Mouse (Mus musculus) limb, embryonic 14.5 days (tissue): ENCODE measurements around the gene Ssh3. TPM values are rescaled to one million over a fixed set of nuclear protein-coding genes. Genes with fewer than 3 reads are reported as not detected.

Experiments used
- ATAC-seq: fragments of 200-750 bp; cut with Nextera tagmentation; 2 replicates; pipeline ENCODE4 v1.8.0; 2017; ENCODE audit warnings: low read depth, moderate number of reproducible peaks, moderate TSS enrichment; ENCODE audit not compliant: low FRiP score
- DNase-seq: peaks from one replicate; pipeline ENCODE4 v3.0.0-alpha.2; 2015; ENCODE audit warnings: low spot score
- H3K27ac ChIP-seq: fragments of 300-500 bp; sonication (generic); replicated peaks from 2 replicates; pipeline ENCODE4 v1.5.1; 2014; ENCODE audit warnings: low read depth, mild to moderate bottlenecking, low read length, moderate library complexity, mixed read lengths
- H3K27me3 ChIP-seq: fragments of 300-500 bp; sonication (generic); 2 replicates; pipeline ENCODE4 v1.6.1; 2014; ENCODE audit warnings: low read length, mixed read lengths; ENCODE audit not compliant: control insufficient read depth, insufficient read depth
- H3K36me3 ChIP-seq: fragments of 300-500 bp; sonication (generic); 2 replicates; pipeline ENCODE4 v1.6.1; 2014; ENCODE audit warnings: mild to moderate bottlenecking, low read length, moderate library complexity, mixed read lengths; ENCODE audit not compliant: control insufficient read depth, insufficient read depth
- H3K4me1 ChIP-seq: fragments of 300-500 bp; sonication (generic); 2 replicates; pipeline ENCODE4 v1.6.1; 2014; ENCODE audit warnings: antibody characterized with exemption, low read length, mixed read lengths; ENCODE audit not compliant: control insufficient read depth, insufficient read depth
- H3K4me2 ChIP-seq: fragments of 300-500 bp; sonication (generic); replicated peaks from 2 replicates; pipeline ENCODE4 v1.6.1; 2014; ENCODE audit warnings: low read depth, mild to moderate bottlenecking, low read length, moderate library complexity; ENCODE audit not compliant: severe bottlenecking
- H3K4me3 ChIP-seq: fragments of 300-500 bp; sonication (generic); replicated peaks from 2 replicates; pipeline ENCODE4 v1.5.1; 2014; ENCODE audit warnings: low read length
- H3K9ac ChIP-seq: fragments of 300-500 bp; sonication (generic); 2 replicates; pipeline ENCODE4 v1.6.1; 2014; ENCODE audit warnings: mild to moderate bottlenecking, low read depth, low read length, moderate library complexity; ENCODE audit not compliant: severe bottlenecking
- H3K9me3 ChIP-seq: fragments of 300-500 bp; sonication (generic); 2 replicates; pipeline ENCODE4 v1.6.1; 2016; ENCODE audit warnings: low read length; ENCODE audit not compliant: control insufficient read depth
- POLR2A ChIP-seq: fragments of 200-500 bp; IDR thresholded peaks from 2 replicates; pipeline ENCODE4 v1.8.0; 2012; ENCODE audit warnings: inconsistent platforms, mild to moderate bottlenecking, moderate library complexity, borderline replicate concordance; ENCODE audit not compliant: insufficient read depth, insufficient read length; ENCODE audit errors: extremely low read depth
- WGBS: fragments of 180-500 bp; shearing (Covaris S2); extraction: QIAGEN DNeasy Blood & Tissue Kit; methylation state at CpG from one replicate; pipeline ENCODE4 v1.1.7; 2014; 5-methylcytosine and 5-hydroxymethylcytosine counted together
- polyA plus RNA-seq, 2 experiments: library from polyadenylated mRNA; depleted of rRNA in 1 of 2; stranded (reverse) in 1 of 2; unstranded in 1 of 2; fragments of >200 nt; fragmentation: Nextera tagmentation in 1 of 2; extraction: Ambion mirVana in 1 of 2; gene quantifications; 2 replicates each; pipeline versions ENCODE4 v1.2.1 to v1.2.3; 2012 to 2014

Gene Ssh3
- polyA plus RNA-seq (2012; rRNA removed) (57.5 and 65.5 TPM in 2 replicates), polyA plus RNA-seq (2014; fragmentation: Nextera tagmentation; extraction: Ambion mirVana) (21.2 and 22.3 TPM in 2 replicates)

- H3K27ac ChIP-seq = no peak within 1 kb of the TSS
- no peak for TF ChIP-seq POLR2A
- H3K9ac ChIP-seq = peak within 1 kb of the TSS; percentile 51
- 6% methylated on average over 38 of the region's 46 CpGs for WGBS
- ATAC-seq (peak; percentile 75), DNase-seq (peak; percentile 51)
- H3K4me2 ChIP-seq = peak within 1 kb of the TSS; percentile 60
- H3K4me1 ChIP-seq = 0 out of 2 replicates have a peak, but pooled peaks cover 6% of the 10 kb centered on the region
- H3K27me3 ChIP-seq = no peaks in the 10 kb centered on the region
- peaks cover 24% of the 10 kb centered on the region; the same call in 1 of the 2 replicates for H3K36me3 ChIP-seq
- H3K4me3 ChIP-seq = peak within 1 kb of the TSS; percentile 46
- H3K9me3 ChIP-seq = no peaks in the 10 kb centered on the region
Observed at GRCm38 (mm10) chr19:4268566-4269361, at the start of gene Ssh3. TSS of gene Ssh3 (minus strand) at chr19:4269180.

GRCm38 (mm10) chr19:4317181-4317580 is 48.2 kb upstream of the Ssh3 start:
- no peak overlapping the region for H3K9ac ChIP-seq
- no peaks in the 10 kb centered on the region for H3K9me3 ChIP-seq
- ATAC-seq (no peak), DNase-seq (no peak)
- H3K36me3 ChIP-seq = peaks cover 77% of the 10 kb centered on the region
- 87% methylated on average over 3 of the region's 3 CpGs for WGBS
- no peak overlapping the region for H3K4me2 ChIP-seq
- H3K4me1 ChIP-seq = no peaks in the 10 kb centered on the region
- H3K27me3 ChIP-seq = no peaks in the 10 kb centered on the region
- no peak overlapping the region for H3K27ac ChIP-seq
- no peak overlapping the region for H3K4me3 ChIP-seq
- TF ChIP-seq POLR2A = no peak

- H3K4me1 ChIP-seq = no peaks in the 10 kb centered on the region
- 73% methylated on average over 6 of the region's 6 CpGs for WGBS
- no peak overlapping the region for H3K9ac ChIP-seq
- no peaks in the 10 kb centered on the region for H3K9me3 ChIP-seq
- H3K27ac ChIP-seq = no peak overlapping the region
- TF ChIP-seq POLR2A = no peak
- no peak for ATAC-seq
- no peak for DNase-seq
- H3K27me3 ChIP-seq = no peaks in the 10 kb centered on the region
- no peak overlapping the region for H3K4me3 ChIP-seq
- peaks cover 61% of the 10 kb centered on the region for H3K36me3 ChIP-seq
- H3K4me2 ChIP-seq = no peak overlapping the region
Observed at GRCm38 (mm10) chr19:4315223-4315944, 46.4 kb upstream of the Ssh3 start.

- no peak for TF ChIP-seq POLR2A
- DNase-seq = peak; percentile 88
- H3K4me3 ChIP-seq = no peak overlapping the region
- no peaks in the 10 kb centered on the region for H3K27me3 ChIP-seq
- no peak overlapping the region for H3K27ac ChIP-seq
- no peak overlapping the region for H3K4me2 ChIP-seq
- H3K36me3 ChIP-seq = peaks cover 10% of the 10 kb centered on the region
- peaks cover 10% of the 10 kb centered on the region; the same call in 1 of the 2 replicates for H3K4me1 ChIP-seq
- H3K9ac ChIP-seq = no peak overlapping the region
- ATAC-seq = 0 out of 2 replicates have a peak, but pooled peaks have one; percentile 25
- H3K9me3 ChIP-seq = no peaks in the 10 kb centered on the region
Observed at GRCm38 (mm10) chr19:4309776-4310185, 40.8 kb upstream of the Ssh3 start.

GRCm38 (mm10) chr19:4309302-4309701 is 40.3 kb upstream of the Ssh3 start:
- H3K4me3 ChIP-seq = no peak overlapping the region
- H3K27ac ChIP-seq = no peak overlapping the region
- peaks cover 14% of the 10 kb centered on the region for H3K4me1 ChIP-seq
- WGBS = 91% methylated on average over 4 of the region's 4 CpGs
- H3K36me3 ChIP-seq = peaks cover 7% of the 10 kb centered on the region
- no peaks in the 10 kb centered on the region for H3K9me3 ChIP-seq
- H3K4me2 ChIP-seq = no peak overlapping the region
- no peak for ATAC-seq
- TF ChIP-seq POLR2A = no peak
- no peak overlapping the region for H3K9ac ChIP-seq
- DNase-seq = no peak
- H3K27me3 ChIP-seq = no peaks in the 10 kb centered on the region
